Mouse (Mus musculus) hindlimb bud, embryonic 11.5 days (tissue): ENCODE data around the gene Cog4.
A peak's percentile ranks its signal among the peaks of the same experiment; 100 is the strongest.
"Not testable (repeated sequence)": the region's sequence is repeated elsewhere in the genome, so short reads cannot be mapped to it uniquely, and the experiment has no call there.

ENCODE experiments used
- DNase-seq: peaks from one replicate; pipeline ENCODE4 v3.0.0-alpha.2; 2012; ENCODE audit warnings: low read depth, low spot score; ENCODE audit errors: extremely low spot score

Gene Cog4

GRCm38 (mm10) chr8:110828511-110828910 lies 17.9 kb upstream of the Cog4 start:
- DNase-seq = no peak

GRCm38 (mm10) chr8:110831956-110832355 lies 14.4 kb upstream of the Cog4 start:
- no peak for DNase-seq

- DNase-seq = no peak
These were observed 4.3 kb upstream of the Cog4 start for GRCm38 (mm10) chr8:110842012-110842574.

GRCm38 (mm10) chr8:110843207-110843606 lies 3.2 kb upstream of the Cog4 start:
- no peak for DNase-seq

- DNase-seq = no peak
These were observed 1.5 kb upstream of the Cog4 start for GRCm38 (mm10) chr8:110844941-110845340.

GRCm38 (mm10) chr8:110845821-110846404 lies 487 bp upstream of the Cog4 start:
- no peak for DNase-seq

- DNase-seq = peak; percentile 20
These were observed 760 bp downstream of the Cog4 start for GRCm38 (mm10) chr8:110847171-110847549.

- no peak for DNase-seq
These were observed 1.5 kb downstream of the Cog4 start for GRCm38 (mm10) chr8:110847645-110848495.

- no peak for DNase-seq
These were observed 4.8 kb downstream of the Cog4 start for GRCm38 (mm10) chr8:110851186-110851585.

GRCm38 (mm10) chr8:110856073-110856472 lies 9.7 kb downstream of the Cog4 start:
- DNase-seq = not testable (repeated sequence)

- DNase-seq = no peak
These were observed 10.5 kb downstream of the Cog4 start for GRCm38 (mm10) chr8:110856760-110857461.

- no peak for DNase-seq
These were observed 13.5 kb downstream of the Cog4 start for GRCm38 (mm10) chr8:110859651-110860501.

- not testable (repeated sequence) for DNase-seq
These were observed 15.1 kb downstream of the Cog4 start for GRCm38 (mm10) chr8:110861347-110862025.

GRCm38 (mm10) chr8:110870501-110870900 lies 24.1 kb downstream of the Cog4 start:
- DNase-seq = no peak

- no peak for DNase-seq
These were observed 31.5 kb downstream of the Cog4 start for GRCm38 (mm10) chr8:110877862-110878261.

- no peak for DNase-seq
These were observed 35.4 kb downstream of the Cog4 start for GRCm38 (mm10) chr8:110881741-110882310.

GRCm38 (mm10) chr8:110883824-110884223 lies 37.4 kb downstream of the Cog4 start:
- DNase-seq = no peak

GRCm38 (mm10) chr8:110886634-110887033 lies 40.2 kb downstream of the Cog4 start:
- no peak for DNase-seq

GRCm38 (mm10) chr8:110887551-110887950 lies 41.2 kb downstream of the Cog4 start:
- no peak for DNase-seq

GRCm38 (mm10) chr8:110888441-110888840 lies 42.0 kb downstream of the Cog4 start:
- DNase-seq = no peak
